Mouse (Mus musculus): ENCODE measurements around the gene Inpp4b.

GRCm38 (mm10) chr8:81735655-81736054 lies 393.3 kb downstream of the Inpp4b start:
- no peak for TF ChIP-seq POLR2A (IDR thresholded peaks at IDR 0.05; ENCODE audit: extremely low read depth, insufficient read depth, low read length)
- TF ChIP-seq CTCF (IDR thresholded peaks at IDR 0.05; ENCODE audit: extremely low read depth, insufficient read depth, low read length): no peak

All from cortical plate, adult 2 months (tissue).